Mouse (Mus musculus) small intestine, adult 2 months (tissue): Measurements from ENCODE around the gene Slc22a16.

Experiments used
- CTCF ChIP-seq: fragments of 200-500 bp; IDR thresholded peaks from 2 replicates; pipeline ENCODE4 v1.5.1; 2012; ENCODE audit warnings: low read depth, mild to moderate bottlenecking, control low read depth, inconsistent platforms, low read length, moderate library complexity, mixed read lengths; ENCODE audit not compliant: insufficient replicate concordance, insufficient read length; ENCODE audit errors: extremely low read depth
- POLR2A ChIP-seq: fragments of 200-500 bp; IDR thresholded peaks from 2 replicates; pipeline ENCODE4 v1.6.1; 2012; ENCODE audit warnings: low read depth, mild to moderate bottlenecking, control low read depth, inconsistent platforms, low read length, moderate library complexity

GRCm38 (mm10) chr10:40638823-40639819, 69.0 kb downstream of the Slc22a16 start:
- no peak for TF ChIP-seq POLR2A
- TF ChIP-seq CTCF, result no peak
